Mouse (Mus musculus): ENCODE data around the gene Pigr. TPM values are rescaled to one million over a fixed set of nuclear protein-coding genes. Genes with fewer than 3 reads are reported as not detected.

Gene Pigr
- polyA plus RNA-seq, 1 experiment from 2014 or later, result 0.46 TPM

- Histone ChIP-seq H3K36me3 (ENCODE audit: control insufficient read depth, insufficient read depth, low read length) (no peaks in the 10 kb centered on the region), H3K4me1 (replicated peaks; ENCODE audit: control insufficient read depth, insufficient read depth) (no peaks in the 10 kb centered on the region), H3K9me3 (ENCODE audit: control insufficient read depth, low read length) (no peaks in the 10 kb centered on the region), H3K4me3 (ENCODE audit: low read depth, low read length) (no peak overlapping the region), H3K27me3 (ENCODE audit: control insufficient read depth, insufficient read depth, low read length) (no peaks in the 10 kb centered on the region), H3K9ac (ENCODE audit: low read length) (no peak overlapping the region), H3K27ac (replicated peaks) (no peak overlapping the region), H3K4me2 (replicated peaks; ENCODE audit: low read depth) (no peak overlapping the region)
- TF ChIP-seq EP300 (optimal IDR thresholded peaks at IDR 0.05), result no peak
- TF ChIP-seq CTCF (IDR thresholded peaks at IDR 0.05; ENCODE audit: low read depth), result peak; percentile 77
- WGBS, result 83% methylated on average over 8 of the region's 8 CpGs
- DNase-seq (ENCODE audit: low spot score) (peak; percentile 60), ATAC-seq (ENCODE audit: low FRiP score, low TSS enrichment) (no peak)
Measured at GRCm38 (mm10) chr1:130796967-130797684, 29.4 kb upstream of the Pigr start.

GRCm38 (mm10) chr1:130798037-130798436, 28.4 kb upstream of the Pigr start:
- no peak for TF ChIP-seq EP300 (optimal IDR thresholded peaks at IDR 0.05)
- no peak for TF ChIP-seq CTCF (IDR thresholded peaks at IDR 0.05; ENCODE audit: low read depth)
- H3K9ac ChIP-seq (ENCODE audit: low read length), result no peak overlapping the region
- no peak for ATAC-seq (ENCODE audit: low FRiP score, low TSS enrichment)
- WGBS, result 53% methylated on average over 6 of the region's 6 CpGs
- no peak for DNase-seq (ENCODE audit: low spot score)
- no peak overlapping the region for H3K27ac ChIP-seq (replicated peaks)
- no peak overlapping the region for H3K4me2 ChIP-seq (replicated peaks; ENCODE audit: low read depth)
- no peaks in the 10 kb centered on the region for H3K36me3 ChIP-seq (ENCODE audit: control insufficient read depth, insufficient read depth, low read length)
- no peaks in the 10 kb centered on the region for H3K4me1 ChIP-seq (replicated peaks; ENCODE audit: control insufficient read depth, insufficient read depth)
- H3K9me3 ChIP-seq (ENCODE audit: control insufficient read depth, low read length), result no peaks in the 10 kb centered on the region
- no peaks in the 10 kb centered on the region for H3K27me3 ChIP-seq (ENCODE audit: control insufficient read depth, insufficient read depth, low read length)
- H3K4me3 ChIP-seq (ENCODE audit: low read depth, low read length), result no peak overlapping the region

- Histone ChIP-seq H3K27ac (replicated peaks) (no peak overlapping the region), H3K27me3 (ENCODE audit: control insufficient read depth, insufficient read depth, low read length) (no peaks in the 10 kb centered on the region), H3K4me3 (ENCODE audit: low read depth, low read length) (no peak overlapping the region), H3K4me1 (replicated peaks; ENCODE audit: control insufficient read depth, insufficient read depth) (no peaks in the 10 kb centered on the region), H3K9ac (ENCODE audit: low read length) (no peak overlapping the region), H3K36me3 (ENCODE audit: control insufficient read depth, insufficient read depth, low read length) (no peaks in the 10 kb centered on the region), H3K4me2 (replicated peaks; ENCODE audit: low read depth) (no peak overlapping the region), H3K9me3 (ENCODE audit: control insufficient read depth, low read length) (no peaks in the 10 kb centered on the region)
- WGBS, result 39% methylated on average over 3 of the region's 3 CpGs
- ATAC-seq (ENCODE audit: low FRiP score, low TSS enrichment) (no peak), DNase-seq (ENCODE audit: low spot score) (no peak)
- TF ChIP-seq CTCF (IDR thresholded peaks at IDR 0.05; ENCODE audit: low read depth), result no peak
- TF ChIP-seq EP300 (optimal IDR thresholded peaks at IDR 0.05), result no peak
Measured at GRCm38 (mm10) chr1:130798551-130798950, 27.9 kb upstream of the Pigr start.

- Histone ChIP-seq H3K27me3 (ENCODE audit: control insufficient read depth, insufficient read depth, low read length) (no peaks in the 10 kb centered on the region), H3K4me2 (replicated peaks; ENCODE audit: low read depth) (no peak overlapping the region), H3K36me3 (ENCODE audit: control insufficient read depth, insufficient read depth, low read length) (no peaks in the 10 kb centered on the region), H3K4me1 (replicated peaks; ENCODE audit: control insufficient read depth, insufficient read depth) (no peaks in the 10 kb centered on the region), H3K4me3 (ENCODE audit: low read depth, low read length) (no peak overlapping the region), H3K27ac (replicated peaks) (no peak overlapping the region), H3K9ac (ENCODE audit: low read length) (no peak overlapping the region), H3K9me3 (ENCODE audit: control insufficient read depth, low read length) (no peaks in the 10 kb centered on the region)
- DNase-seq (ENCODE audit: low spot score) (no peak), ATAC-seq (ENCODE audit: low FRiP score, low TSS enrichment) (no peak)
- no peak for TF ChIP-seq CTCF (IDR thresholded peaks at IDR 0.05; ENCODE audit: low read depth)
- no peak for TF ChIP-seq EP300 (optimal IDR thresholded peaks at IDR 0.05)
- WGBS, result 97% methylated on average over 2 of the region's 2 CpGs
Measured at GRCm38 (mm10) chr1:130799399-130799798, 27.1 kb upstream of the Pigr start.

- H3K9me3 ChIP-seq (ENCODE audit: control insufficient read depth, low read length), result no peaks in the 10 kb centered on the region
- WGBS, result 89% methylated on average over 8 of the region's 8 CpGs
- no peak within 1 kb of the TSS for H3K4me3 ChIP-seq (ENCODE audit: low read depth, low read length)
- no peak within 1 kb of the TSS for H3K9ac ChIP-seq (ENCODE audit: low read length)
- H3K27ac ChIP-seq (replicated peaks), result no peak within 1 kb of the TSS
- H3K36me3 ChIP-seq (ENCODE audit: control insufficient read depth, insufficient read depth, low read length), result no peaks in the 10 kb centered on the region
- H3K27me3 ChIP-seq (ENCODE audit: control insufficient read depth, insufficient read depth, low read length), result no peaks in the 10 kb centered on the region
- no peak for ATAC-seq (ENCODE audit: low FRiP score, low TSS enrichment)
- no peak within 1 kb of the TSS for H3K4me2 ChIP-seq (replicated peaks; ENCODE audit: low read depth)
- TF ChIP-seq EP300 (optimal IDR thresholded peaks at IDR 0.05), result no peak
- no peak for TF ChIP-seq CTCF (IDR thresholded peaks at IDR 0.05; ENCODE audit: low read depth)
- DNase-seq (ENCODE audit: low spot score), result no peak
- H3K4me1 ChIP-seq (replicated peaks; ENCODE audit: control insufficient read depth, insufficient read depth), result no peaks in the 10 kb centered on the region
Measured at GRCm38 (mm10) chr1:130800602-130801001, 25.9 kb upstream of the Pigr start, which contains the start of gene Fcamr. Gene Fcamr, plus strand, starts transcription at chr1:130800902.

GRCm38 (mm10) chr1:130801511-130801910, 25.0 kb upstream of the Pigr start:
- Histone ChIP-seq H3K36me3 (ENCODE audit: control insufficient read depth, insufficient read depth, low read length) (no peaks in the 10 kb centered on the region), H3K4me3 (ENCODE audit: low read depth, low read length) (no peak overlapping the region), H3K9me3 (ENCODE audit: control insufficient read depth, low read length) (no peaks in the 10 kb centered on the region), H3K4me2 (replicated peaks; ENCODE audit: low read depth) (no peak overlapping the region), H3K27me3 (ENCODE audit: control insufficient read depth, insufficient read depth, low read length) (no peaks in the 10 kb centered on the region), H3K9ac (ENCODE audit: low read length) (no peak overlapping the region), H3K27ac (replicated peaks) (no peak overlapping the region), H3K4me1 (replicated peaks; ENCODE audit: control insufficient read depth, insufficient read depth) (no peaks in the 10 kb centered on the region)
- TF ChIP-seq CTCF (IDR thresholded peaks at IDR 0.05; ENCODE audit: low read depth) (no peak), EP300 (optimal IDR thresholded peaks at IDR 0.05) (no peak)
- ATAC-seq (ENCODE audit: low FRiP score, low TSS enrichment) (no peak), DNase-seq (ENCODE audit: low spot score) (no peak)
- WGBS, result 76% methylated on average over 2 of the region's 2 CpGs
